Mouse (Mus musculus) ES-Bruce4 (cell line): ENCODE measurements at regions not wholly inside any gene's neighbourhood (a gene's known extent, or its start where the extent isn't known, plus 50 kb on each side); places are given as distances from the start of the nearest gene placed in this dataset.

Experiments
- H3K27ac ChIP-seq: 2 replicates; pipeline ENCODE4 v1.5.1; 2012; ENCODE audit warnings: low read length, inconsistent platforms; ENCODE audit not compliant: insufficient read depth
- H3K27me3 ChIP-seq: 2 replicates; pipeline ENCODE4 v1.6.1; 2012; ENCODE audit warnings: mild to moderate bottlenecking, low read length, inconsistent platforms; ENCODE audit not compliant: control insufficient read depth, poor library complexity, insufficient read depth, severe bottlenecking
- H3K36me3 ChIP-seq: 2 replicates; pipeline ENCODE4 v1.6.1; 2012; ENCODE audit warnings: inconsistent platforms, mild to moderate bottlenecking, low read length, moderate library complexity; ENCODE audit not compliant: control insufficient read depth, poor library complexity, insufficient read depth, severe bottlenecking
- H3K4me1 ChIP-seq: one replicate; pipeline ENCODE4 v1.8.1; 2011; ENCODE audit warnings: low read length; ENCODE audit not compliant: control insufficient read depth, insufficient read depth
- H3K4me3 ChIP-seq: 2 replicates; pipeline ENCODE4 v1.5.1; 2011; ENCODE audit warnings: low read depth, mild to moderate bottlenecking, low read length
- H3K9ac ChIP-seq: 2 replicates; pipeline ENCODE4 v1.6.1; 2012; ENCODE audit warnings: low read depth, mild to moderate bottlenecking, inconsistent platforms; ENCODE audit not compliant: poor library complexity, severe bottlenecking
- H3K9me3 ChIP-seq: replicated peaks from 2 replicates; pipeline ENCODE4 v1.6.1; 2012; ENCODE audit warnings: mild to moderate bottlenecking, low read length, inconsistent platforms; ENCODE audit not compliant: control insufficient read depth, poor library complexity, insufficient read depth, severe bottlenecking
- CTCF ChIP-seq: IDR thresholded peaks from one replicate; pipeline ENCODE4 v1.8.1; 2011; ENCODE audit warnings: low read depth, low read length
- EP300 ChIP-seq: IDR thresholded peaks from 2 replicates; pipeline ENCODE4 v1.6.1; 2011; ENCODE audit warnings: low read depth, low read length; ENCODE audit not compliant: insufficient read depth
- POLR2A ChIP-seq: IDR thresholded peaks from one replicate; pipeline ENCODE4 v1.8.1; 2011; ENCODE audit warnings: low read length; ENCODE audit not compliant: insufficient read depth

DNA sequence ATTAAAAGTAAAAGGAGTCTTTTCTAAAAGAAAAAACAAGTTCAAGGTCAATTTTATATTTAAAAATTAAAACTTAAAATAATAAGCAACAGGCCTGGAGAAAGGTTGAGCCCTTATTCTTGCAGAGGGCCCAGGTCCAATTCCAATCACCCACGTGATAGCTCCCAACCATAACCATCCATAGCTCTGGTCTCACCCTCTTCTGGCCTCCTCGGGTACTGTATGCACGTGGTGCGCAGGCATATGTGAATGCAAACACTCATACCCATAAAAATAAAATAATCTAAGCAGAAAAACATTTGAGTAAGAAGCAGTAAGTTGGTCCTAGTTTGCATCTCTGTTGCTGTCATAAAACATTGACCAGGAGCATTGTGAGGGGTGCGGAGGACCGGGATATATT is 119.8 kb upstream of the Dapk1 start:
- Histone ChIP-seq H3K27me3 (no peaks in the 10 kb centered on the region), H3K4me3 (no peak overlapping the region), H3K9ac (no peak overlapping the region), H3K9me3 (peaks cover 4% of the 10 kb centered on the region; the same call in 1 of the 2 replicates), H3K36me3 (no peaks in the 10 kb centered on the region), H3K4me1 (no peaks in the 10 kb centered on the region), H3K27ac (no peak overlapping the region)
- no peak for TF ChIP-seq POLR2A
- no peak for TF ChIP-seq EP300
- no peak for TF ChIP-seq CTCF

DNA sequence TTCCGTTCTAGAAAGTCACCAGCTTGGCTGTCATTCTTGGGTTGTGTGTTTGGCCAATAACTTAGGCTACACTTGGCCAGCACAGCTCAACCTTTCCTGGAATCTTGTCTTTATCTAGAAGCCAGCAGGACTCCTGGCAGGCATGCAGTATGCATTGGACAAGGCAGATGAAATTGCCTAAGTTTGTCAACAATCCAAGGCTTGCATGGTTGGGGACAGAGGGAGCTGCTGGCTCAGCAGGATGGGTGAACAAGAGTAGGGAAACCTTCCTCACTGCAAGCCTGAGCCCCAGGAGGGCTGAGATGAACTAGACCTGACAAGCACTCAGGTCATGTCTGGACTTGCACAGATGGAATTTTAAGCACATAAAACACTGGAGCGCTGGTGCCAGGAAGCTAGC is 115.6 kb upstream of the Dapk1 start:
- no peak overlapping the region for H3K27ac ChIP-seq
- no peak overlapping the region for H3K4me3 ChIP-seq
- peaks cover 4% of the 10 kb centered on the region; the same call in 1 of the 2 replicates for H3K9me3 ChIP-seq
- no peaks in the 10 kb centered on the region for H3K36me3 ChIP-seq
- no peaks in the 10 kb centered on the region for H3K27me3 ChIP-seq
- no peak for TF ChIP-seq CTCF
- TF ChIP-seq EP300 = no peak
- TF ChIP-seq POLR2A = no peak
- H3K9ac ChIP-seq = no peak overlapping the region
- no peaks in the 10 kb centered on the region for H3K4me1 ChIP-seq

DNA sequence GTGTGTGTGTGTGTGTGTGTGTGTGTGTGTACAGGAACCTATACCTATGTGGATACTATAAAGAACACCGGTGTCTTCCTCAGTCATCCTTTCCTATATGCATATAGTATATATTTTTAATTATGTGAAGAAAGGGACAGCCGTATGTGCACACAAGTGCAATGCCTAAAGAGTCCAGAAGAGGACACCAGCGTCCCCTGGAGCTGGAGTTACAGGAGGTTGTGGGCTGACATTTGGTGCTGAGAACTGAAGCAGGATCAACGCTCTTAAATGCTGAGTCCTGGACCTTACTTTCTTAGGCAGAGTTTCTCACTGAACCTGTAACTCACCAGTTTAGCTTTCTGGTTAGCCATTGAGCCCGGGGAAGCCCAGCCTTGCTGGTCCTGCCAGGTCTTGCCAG is 114.9 kb upstream of the Dapk1 start:
- H3K36me3 ChIP-seq = no peaks in the 10 kb centered on the region
- no peak for TF ChIP-seq EP300
- TF ChIP-seq CTCF = peak; percentile 24
- peaks cover 4% of the 10 kb centered on the region; the same call in 1 of the 2 replicates for H3K9me3 ChIP-seq
- H3K9ac ChIP-seq = no peak overlapping the region
- H3K4me1 ChIP-seq = no peaks in the 10 kb centered on the region
- H3K4me3 ChIP-seq = no peak overlapping the region
- H3K27me3 ChIP-seq = no peaks in the 10 kb centered on the region
- no peak overlapping the region for H3K27ac ChIP-seq

DNA sequence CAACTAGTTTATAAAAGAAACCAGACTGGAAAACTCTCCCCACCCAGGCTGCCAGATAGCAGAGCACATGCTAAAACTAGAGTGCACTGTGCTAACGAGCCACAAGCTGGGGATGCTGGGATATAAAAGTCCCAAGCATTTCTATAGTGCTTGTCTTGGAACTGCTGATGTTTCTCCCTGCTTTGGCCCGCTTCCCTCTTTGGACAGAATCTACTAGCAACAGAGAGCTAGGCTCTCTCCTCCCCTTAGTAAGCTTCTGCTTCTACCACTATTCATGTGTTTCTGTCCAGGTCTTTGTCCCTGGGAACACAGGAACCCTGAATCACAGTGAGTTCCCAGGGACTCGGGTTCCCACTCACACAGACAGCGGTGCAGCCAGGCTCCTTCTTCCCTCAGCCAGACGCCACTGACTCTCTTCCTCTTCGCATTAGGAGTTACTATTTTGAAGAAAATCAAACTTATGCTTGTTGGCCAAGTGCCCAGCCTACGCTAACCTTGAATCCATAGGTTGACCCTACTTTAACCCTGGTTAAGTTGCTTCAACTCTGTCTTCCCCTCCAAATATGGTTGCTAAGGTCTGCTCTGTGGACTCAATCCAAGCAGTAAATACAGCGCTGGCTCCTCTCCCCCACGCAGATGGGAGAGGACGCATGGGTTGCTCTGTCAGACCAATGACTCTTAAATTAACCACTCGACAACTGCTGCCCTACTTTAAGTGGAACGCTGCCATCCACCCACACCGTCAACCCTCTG is 113.4 kb upstream of the Dapk1 start:
- Histone ChIP-seq H3K9ac (no peak overlapping the region), H3K27ac (no peak overlapping the region), H3K4me3 (no peak overlapping the region), H3K9me3 (peaks cover 4% of the 10 kb centered on the region; the same call in 1 of the 2 replicates), H3K4me1 (no peaks in the 10 kb centered on the region), H3K36me3 (no peaks in the 10 kb centered on the region), H3K27me3 (no peaks in the 10 kb centered on the region)
- no peak for TF ChIP-seq EP300
- TF ChIP-seq POLR2A = no peak
- no peak for TF ChIP-seq CTCF

DNA sequence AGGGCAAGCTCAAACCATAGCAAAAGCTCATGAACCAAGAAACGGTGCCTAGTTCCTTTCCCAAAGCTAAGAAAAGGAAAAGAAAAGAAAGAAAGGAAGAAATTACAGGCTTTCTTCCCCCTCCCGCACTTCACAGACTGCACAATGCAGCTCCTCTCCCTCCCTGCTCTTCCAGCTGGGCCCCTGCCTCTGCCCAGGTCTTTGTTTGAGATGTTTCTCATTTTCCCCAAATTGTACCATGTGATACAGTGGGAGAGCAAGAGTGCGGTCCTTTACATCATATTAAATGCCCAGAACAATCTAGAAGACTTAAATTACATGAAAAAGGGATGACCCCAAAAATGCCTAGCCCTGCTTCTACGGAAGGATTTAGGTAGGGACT is 112.9 kb upstream of the Dapk1 start:
- Histone ChIP-seq H3K9ac (no peak overlapping the region), H3K4me3 (no peak overlapping the region), H3K27me3 (no peaks in the 10 kb centered on the region), H3K27ac (no peak overlapping the region), H3K9me3 (peaks cover 4% of the 10 kb centered on the region; the same call in 1 of the 2 replicates), H3K4me1 (no peaks in the 10 kb centered on the region), H3K36me3 (no peaks in the 10 kb centered on the region)
- TF ChIP-seq EP300 = no peak

DNA sequence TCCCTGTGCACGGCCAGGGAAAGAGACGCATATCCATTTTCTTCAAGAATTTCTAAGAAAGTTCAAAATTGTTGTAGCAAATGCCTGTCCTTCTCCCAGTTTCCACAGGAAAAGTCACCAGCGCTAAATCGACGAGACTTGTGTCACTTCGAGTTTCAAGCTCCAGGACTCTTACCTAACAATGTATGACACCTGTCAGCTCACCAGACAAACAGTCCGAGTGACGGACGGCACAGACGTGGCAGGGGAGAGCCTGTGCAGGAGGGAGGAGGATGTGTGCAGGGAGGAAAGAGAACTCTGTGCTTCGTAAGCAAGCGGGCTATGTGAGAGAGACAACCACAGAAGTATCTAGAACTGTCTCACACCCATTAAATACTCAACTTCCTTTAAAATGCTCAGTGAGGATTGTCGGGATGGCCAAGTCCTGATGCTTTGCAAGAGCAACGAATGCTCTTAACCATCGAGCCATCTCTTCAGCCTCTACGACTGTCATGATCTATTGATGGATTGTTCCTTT is 109.7 kb upstream of the Dapk1 start:
- Histone ChIP-seq H3K9me3 (no peaks in the 10 kb centered on the region; the same call in 1 of the 2 replicates), H3K4me3 (no peak overlapping the region), H3K36me3 (no peaks in the 10 kb centered on the region), H3K27me3 (no peaks in the 10 kb centered on the region), H3K27ac (no peak overlapping the region), H3K9ac (no peak overlapping the region), H3K4me1 (no peaks in the 10 kb centered on the region)
- no peak for TF ChIP-seq CTCF
